Mouse (Mus musculus) Muller cell, postnatal 12 days (primary cell): ENCODE results near the gene Zfp599.
A peak's percentile ranks its signal among the peaks of the same experiment; 100 is the strongest.
"Not testable (repeated sequence)": the region's sequence is repeated elsewhere in the genome, so short reads cannot be mapped to it uniquely, and the experiment has no call there.

Source experiments
- DNase-seq: peaks from one replicate; pipeline ENCODE4 v3.0.0-alpha.2; 2015; ENCODE audit errors: inconsistent ontology term

Gene Zfp599

GRCm38 (mm10) chr9:22259184-22260091 lies at the start of gene Zfp599:
Zfp599 (minus strand) TSS chr9:22259895.
- DNase-seq: peak; percentile 82

GRCm38 (mm10) chr9:22307920-22308262 lies 48.2 kb upstream of the Zfp599 start:
- not testable (repeated sequence) for DNase-seq

DNA sequence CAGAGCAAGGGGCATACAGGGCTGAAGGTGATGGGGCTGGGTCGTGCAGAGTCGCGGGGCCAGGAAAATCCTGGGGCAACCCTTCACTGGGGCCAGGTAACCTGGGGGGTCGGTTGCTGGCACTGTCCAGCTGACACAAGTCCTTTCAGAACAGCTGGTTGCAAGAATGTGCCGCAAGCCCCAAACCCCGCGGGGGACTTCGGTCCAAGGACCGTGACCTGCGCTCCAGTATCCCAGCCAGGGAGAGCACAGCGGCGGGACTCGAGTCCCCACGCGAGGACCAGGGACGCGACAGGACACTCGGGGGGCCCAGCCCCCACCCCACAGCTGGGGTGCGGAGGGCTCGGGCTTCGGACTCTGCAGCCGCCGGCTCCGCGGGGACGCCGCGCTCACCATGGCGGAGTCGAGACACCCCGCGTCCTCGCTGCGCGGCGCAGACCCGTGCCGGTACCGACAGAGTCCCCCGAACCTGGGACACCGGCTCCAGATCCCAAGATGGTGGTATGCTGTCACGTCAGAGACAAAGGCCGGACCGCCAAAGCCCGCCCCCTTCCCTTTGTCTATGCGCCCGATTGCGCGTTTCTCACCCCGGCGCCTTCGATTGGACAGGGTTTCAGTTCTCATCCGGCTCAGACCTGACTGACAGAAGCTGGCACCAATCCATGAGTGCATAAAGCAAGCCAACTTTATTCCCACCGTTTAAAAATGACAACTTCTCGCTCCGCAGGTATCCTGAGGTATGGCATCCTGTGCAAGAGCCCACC lies 47.6 kb upstream of the Zfp599 start, which contains the start of gene Zfp810:
Zfp810 (minus strand) TSS at position 493 of the 764 bp plus-strand sequence.
- peak; percentile 94 for DNase-seq

- no peak for DNase-seq
Observed at GRCm38 (mm10) chr9:22306726-22307125, 47.0 kb upstream of the Zfp599 start.

DNA sequence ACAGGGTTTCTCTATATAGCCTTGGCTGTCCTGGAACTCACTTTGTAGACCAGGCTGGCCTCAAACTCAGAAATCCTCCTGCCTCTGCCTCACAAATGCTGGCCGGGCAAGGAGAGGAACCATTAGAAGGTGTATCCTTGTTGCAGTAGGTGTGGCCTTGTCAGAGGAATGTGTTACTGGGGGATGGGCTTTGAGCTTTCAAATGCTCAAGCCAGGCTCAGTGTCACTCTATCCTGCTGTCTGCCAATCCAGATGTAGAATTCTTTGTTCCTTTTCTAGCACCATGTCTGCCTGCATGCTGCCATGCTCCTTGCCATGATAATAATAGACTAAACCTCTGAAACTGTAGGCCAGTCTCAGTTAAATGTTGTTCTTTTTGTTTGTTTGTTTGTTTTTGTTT lies 42.5 kb upstream of the Zfp599 start:
- DNase-seq: no peak

GRCm38 (mm10) chr9:22278733-22279132 lies 19.0 kb upstream of the Zfp599 start:
- DNase-seq: peak; percentile 15

DNA sequence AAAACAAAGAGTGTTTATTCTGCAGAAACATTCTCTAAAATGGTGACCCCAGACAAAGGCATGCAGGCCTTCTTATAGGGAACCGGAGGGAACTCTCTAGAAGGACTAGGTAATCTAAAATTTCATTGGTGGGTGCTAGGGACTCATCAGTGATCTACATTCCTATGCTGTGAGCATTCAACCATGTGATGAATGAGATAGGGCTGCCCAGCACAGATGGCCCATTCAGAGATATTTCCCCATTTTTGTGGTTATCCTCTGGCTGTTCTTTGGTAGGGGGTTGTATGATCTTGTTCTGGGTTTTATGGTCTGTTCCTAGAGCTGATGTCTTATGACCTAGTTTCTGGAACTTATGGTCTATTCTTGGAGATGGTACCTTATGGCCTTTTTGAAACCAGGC lies 9.2 kb upstream of the Zfp599 start:
- DNase-seq: no peak

- no peak for DNase-seq
Observed at GRCm38 (mm10) chr9:22262611-22263010, 2.9 kb upstream of the Zfp599 start.

- no peak for DNase-seq
Observed at GRCm38 (mm10) chr9:22261594-22261993, 1.9 kb upstream of the Zfp599 start.

- DNase-seq: no peak
Observed at GRCm38 (mm10) chr9:22260092-22260422, 362 bp upstream of the Zfp599 start.

DNA sequence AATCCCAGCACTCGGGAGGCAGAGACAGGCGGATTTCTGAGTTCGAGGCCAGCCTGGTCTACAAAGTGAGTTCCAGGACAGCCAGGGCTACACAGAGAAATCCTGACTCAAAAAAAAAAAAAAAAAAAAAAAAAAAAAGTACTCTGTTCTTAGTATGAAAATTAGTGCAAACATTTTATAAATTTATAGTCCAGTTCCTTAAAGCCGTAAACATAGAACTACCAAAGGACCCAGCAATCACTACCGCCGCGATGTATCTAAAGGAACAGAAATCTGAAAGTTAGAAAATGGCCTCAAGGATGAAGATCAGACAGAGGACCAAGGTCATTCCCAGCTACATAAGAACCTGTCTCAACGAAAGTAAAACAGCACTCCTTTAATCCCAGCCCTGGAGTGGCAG lies 911 bp downstream of the Zfp599 start:
- DNase-seq: no peak

DNA sequence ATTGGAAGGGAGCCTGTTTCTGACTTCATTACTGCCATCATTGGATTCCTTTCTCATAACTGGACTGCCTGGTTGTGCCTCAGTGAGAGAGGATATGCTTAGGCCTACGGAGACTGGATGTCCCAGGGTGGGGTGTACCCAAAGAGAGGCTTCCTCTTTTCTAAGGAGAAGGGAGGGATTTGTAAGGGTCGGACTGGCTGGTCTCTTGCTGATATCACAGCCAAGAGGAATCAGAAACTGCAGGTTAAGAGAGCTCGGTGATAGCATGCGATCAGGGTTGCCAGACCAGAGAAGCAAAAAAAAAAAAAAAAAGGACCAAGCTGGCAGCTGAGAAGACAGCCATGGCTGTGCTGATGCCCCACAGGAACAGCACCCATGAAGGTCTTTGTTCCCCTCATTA lies 3.1 kb downstream of the Zfp599 start:
- no peak for DNase-seq

GRCm38 (mm10) chr9:22244242-22244641 lies 15.5 kb downstream of the Zfp599 start:
- DNase-seq: no peak

DNA sequence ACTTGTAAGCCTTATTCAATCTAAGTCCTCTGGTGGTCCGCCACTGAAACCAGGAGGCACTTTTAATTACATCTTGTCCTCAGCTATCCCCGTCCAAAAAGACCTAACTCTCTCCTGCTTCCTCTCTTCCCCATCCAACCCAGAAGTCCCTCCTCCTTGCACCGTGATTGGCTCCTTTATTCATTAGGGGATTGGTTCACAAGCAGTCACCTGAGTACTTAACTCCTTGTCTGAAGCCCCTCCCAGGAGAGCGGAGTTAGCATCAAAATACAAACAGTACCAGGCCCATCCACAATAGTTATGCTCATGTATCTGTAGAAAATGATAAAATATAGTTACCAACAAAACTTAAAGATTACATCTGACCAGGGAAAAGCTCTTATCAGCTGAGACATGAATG lies 19.7 kb downstream of the Zfp599 start:
- no peak for DNase-seq

- no peak for DNase-seq
Observed at GRCm38 (mm10) chr9:22230556-22230955, 29.1 kb downstream of the Zfp599 start.

GRCm38 (mm10) chr9:22230061-22230460 lies 29.6 kb downstream of the Zfp599 start:
- no peak for DNase-seq

GRCm38 (mm10) chr9:22229386-22230026 lies 30.2 kb downstream of the Zfp599 start:
- DNase-seq: no peak

- peak; percentile 5 for DNase-seq
Observed at GRCm38 (mm10) chr9:22226846-22227245, 32.8 kb downstream of the Zfp599 start.

DNA sequence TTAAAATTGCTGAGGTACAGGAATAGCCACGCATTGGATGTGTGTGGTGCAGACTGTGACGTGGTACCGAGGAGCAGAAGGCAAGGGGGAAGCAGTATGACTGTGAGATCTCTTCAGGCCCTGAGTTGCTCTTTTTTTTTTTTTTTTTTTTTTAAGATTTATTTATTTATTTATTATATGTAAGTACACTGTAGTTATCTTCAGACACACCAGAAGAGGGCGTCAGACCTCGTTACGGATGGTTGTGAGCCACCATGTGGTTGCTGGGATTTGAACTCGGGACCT lies 33.4 kb downstream of the Zfp599 start:
- DNase-seq: not testable (repeated sequence)

- DNase-seq: peak; percentile 97
Observed at GRCm38 (mm10) chr9:22225581-22226388, 33.9 kb downstream of the Zfp599 start, which contains the start of gene Zfp809. Zfp809 (plus strand) TSS chr9:22225714.
